Mouse (Mus musculus) liver, embryonic 12.5 days (tissue): ENCODE data around the gene Lmbr1. TPM values are rescaled to one million over a fixed set of nuclear protein-coding genes. Genes with fewer than 3 reads are reported as not detected.
A peak's percentile ranks its signal among the peaks of the same experiment; 100 is the strongest.

Source experiments
- ATAC-seq: fragments of 200-750 bp; cut with Nextera tagmentation; 2 replicates; pipeline ENCODE4 v1.8.0; 2017; ENCODE audit warnings: moderate number of reproducible peaks, mild to moderate bottlenecking, moderate library complexity
- H3K27ac ChIP-seq: fragments of 300-500 bp; sonication (generic); 2 replicates; pipeline ENCODE4 v1.5.1; 2016; ENCODE audit warnings: mild to moderate bottlenecking
- H3K27me3 ChIP-seq: fragments of 300-500 bp; sonication (generic); replicated peaks from 2 replicates; pipeline ENCODE4 v1.6.1; 2016; ENCODE audit warnings: mild to moderate bottlenecking, moderate library complexity
- H3K36me3 ChIP-seq: fragments of 300-500 bp; sonication (generic); 2 replicates; pipeline ENCODE4 v1.6.1; 2016; ENCODE audit warnings: mild to moderate bottlenecking, moderate library complexity
- H3K4me1 ChIP-seq: fragments of 300-500 bp; sonication (generic); 2 replicates; pipeline ENCODE4 v1.6.1; 2016
- H3K4me2 ChIP-seq: fragments of 300-500 bp; sonication (generic); 2 replicates; pipeline ENCODE4 v1.6.1; 2016; ENCODE audit warnings: mild to moderate bottlenecking, moderate library complexity
- H3K4me3 ChIP-seq: fragments of 300-500 bp; sonication (generic); 2 replicates; pipeline ENCODE4 v1.5.1; 2016; ENCODE audit warnings: mild to moderate bottlenecking, moderate library complexity
- H3K9ac ChIP-seq: fragments of 300-500 bp; sonication (generic); 2 replicates; pipeline ENCODE4 v1.6.1; 2016; ENCODE audit warnings: mild to moderate bottlenecking, moderate library complexity
- H3K9me3 ChIP-seq: fragments of 300-500 bp; sonication (generic); replicated peaks from 2 replicates; pipeline ENCODE4 v1.6.1; 2016; ENCODE audit warnings: mild to moderate bottlenecking, moderate library complexity
- WGBS: fragments of 180-500 bp; shearing (Covaris S2); methylation state at CpG from one replicate; pipeline ENCODE4 v1.1.7; 2016; ENCODE audit not compliant: insufficient replicate concordance; 5-methylcytosine and 5-hydroxymethylcytosine counted together
- polyA plus RNA-seq: library from polyadenylated mRNA; unstranded; fragments of >200 nt; fragmentation: Nextera tagmentation; extraction: Ambion mirVana; gene quantifications from 2 replicates; pipeline ENCODE4 v1.2.1, GENCODE M21; 2016

The Lmbr1 gene
- polyA plus RNA-seq, 1 experiment from 2014 or later: 3.9 TPM

DNA sequence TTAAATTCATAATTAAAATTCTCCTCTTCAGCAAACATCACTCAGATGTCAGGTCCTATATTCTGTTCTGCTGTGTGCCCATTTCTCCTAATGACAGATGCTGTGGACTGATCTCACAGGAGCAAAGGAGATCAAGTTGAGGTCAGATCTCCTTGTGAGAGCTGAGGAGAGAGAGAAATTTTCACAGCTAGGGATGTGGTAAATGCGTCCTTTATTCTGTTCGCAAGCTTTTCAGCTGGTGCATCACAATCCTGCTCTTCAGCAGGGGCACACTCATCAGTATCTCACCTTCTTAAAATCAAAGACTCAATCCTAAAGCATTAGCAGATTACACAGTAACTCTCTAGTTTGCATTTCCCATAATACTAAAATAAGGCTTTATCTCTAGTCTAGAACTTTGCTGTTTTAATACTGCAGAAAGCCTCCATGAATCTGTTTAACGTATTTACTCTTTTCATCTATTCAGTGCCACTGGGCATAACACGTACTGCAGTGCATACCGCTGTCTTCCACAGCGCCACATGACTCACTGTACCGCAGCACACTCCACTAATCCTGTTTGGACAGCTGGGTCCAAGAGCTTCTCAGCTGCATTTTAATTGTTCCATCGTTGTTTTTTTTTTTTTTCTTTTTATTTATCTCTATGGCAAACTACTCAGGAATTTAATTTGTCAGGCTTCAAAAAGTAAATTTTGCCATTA, 127.2 kb downstream of the Lmbr1 start:
- H3K4me2 ChIP-seq: no peak overlapping the region
- no peaks in the 10 kb centered on the region for H3K9me3 ChIP-seq
- no peak for ATAC-seq
- H3K4me3 ChIP-seq: no peak overlapping the region
- H3K4me1 ChIP-seq: no peaks in the 10 kb centered on the region
- 77% methylated on average over 8 of the region's 8 CpGs for whole genome bisulfite sequencing
- no peak overlapping the region for H3K9ac ChIP-seq
- H3K36me3 ChIP-seq: no peaks in the 10 kb centered on the region
- no peaks in the 10 kb centered on the region for H3K27me3 ChIP-seq
- H3K27ac ChIP-seq: no peak overlapping the region

DNA sequence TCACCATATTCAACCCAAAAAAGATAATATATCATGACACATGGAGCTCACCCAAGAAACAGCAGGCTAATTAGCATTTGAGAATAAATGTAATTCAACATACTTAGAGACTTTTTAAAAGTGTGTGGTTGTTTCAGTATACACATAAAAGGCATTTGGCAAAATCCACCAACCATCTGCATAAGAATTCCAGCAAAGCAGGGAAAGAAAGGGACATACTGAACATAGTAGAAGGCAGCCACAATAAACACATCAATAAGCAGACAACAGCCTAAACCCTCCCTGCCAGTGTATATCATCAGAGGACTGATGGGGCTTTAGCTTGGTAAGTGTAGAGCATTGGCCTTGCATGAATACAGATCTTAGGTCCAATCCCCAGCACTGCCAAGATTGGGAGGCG, 133.4 kb downstream of the Lmbr1 start:
- Histone ChIP-seq H3K9ac (no peak overlapping the region), H3K4me3 (no peak overlapping the region), H3K9me3 (no peaks in the 10 kb centered on the region), H3K27me3 (no peaks in the 10 kb centered on the region), H3K4me2 (no peak overlapping the region), H3K36me3 (no peaks in the 10 kb centered on the region), H3K27ac (no peak overlapping the region), H3K4me1 (no peaks in the 10 kb centered on the region)
- no CpG with 5 or more reads among the region's 1 CpGs for WGBS
- ATAC-seq: no peak

DNA sequence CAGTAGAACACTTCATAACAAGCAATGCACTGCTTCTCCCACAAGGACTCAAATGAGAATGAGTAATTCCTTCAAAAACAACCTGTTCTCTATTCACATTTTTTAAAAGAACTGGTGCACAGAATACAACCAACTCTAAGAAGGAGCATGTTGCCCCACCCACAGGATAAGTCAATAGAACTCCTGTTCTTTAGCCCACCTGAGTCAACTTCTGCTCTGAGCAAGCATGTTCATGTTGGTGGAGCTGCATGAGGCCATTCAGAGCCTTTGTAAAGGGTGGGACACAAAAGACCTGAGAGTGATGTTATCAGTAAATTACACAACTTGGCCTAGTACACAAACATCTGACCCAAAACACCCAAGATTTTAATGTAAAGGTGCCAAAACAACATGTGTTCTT, 139.8 kb downstream of the Lmbr1 start:
- H3K4me1 ChIP-seq: no peaks in the 10 kb centered on the region
- H3K27me3 ChIP-seq: no peaks in the 10 kb centered on the region
- no peak overlapping the region for H3K27ac ChIP-seq
- ATAC-seq: no peak
- H3K36me3 ChIP-seq: no peaks in the 10 kb centered on the region
- no peak overlapping the region for H3K9ac ChIP-seq
- no peak overlapping the region for H3K4me2 ChIP-seq
- no peaks in the 10 kb centered on the region for H3K9me3 ChIP-seq
- H3K4me3 ChIP-seq: no peak overlapping the region

DNA sequence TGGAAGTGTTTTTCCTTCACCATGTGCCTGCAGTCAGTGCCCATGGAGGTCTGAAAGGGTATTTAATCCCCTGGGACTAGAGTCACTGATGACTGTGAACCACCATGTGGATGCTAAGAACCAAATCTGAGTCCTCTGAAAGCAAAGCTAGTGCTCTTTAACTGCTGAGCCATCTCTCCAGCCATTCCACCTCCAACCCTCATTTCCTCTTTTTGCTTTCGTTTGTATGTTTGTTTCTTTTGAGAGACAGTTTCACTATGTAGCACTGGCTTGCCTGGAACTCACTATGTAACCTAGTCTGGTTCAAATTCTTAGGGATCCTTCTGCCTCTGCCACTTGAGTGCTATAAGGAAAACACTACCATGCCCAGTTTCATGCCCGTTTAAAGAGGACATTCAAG, 147.7 kb downstream of the Lmbr1 start:
- no peak overlapping the region for H3K4me2 ChIP-seq
- 57% methylated on average over 2 of the region's 2 CpGs for WGBS
- no peaks in the 10 kb centered on the region for H3K4me1 ChIP-seq
- no peak overlapping the region for H3K4me3 ChIP-seq
- no peak overlapping the region for H3K27ac ChIP-seq
- H3K9me3 ChIP-seq: no peaks in the 10 kb centered on the region
- ATAC-seq: no peak
- H3K27me3 ChIP-seq: no peaks in the 10 kb centered on the region
- no peak overlapping the region for H3K9ac ChIP-seq
- no peaks in the 10 kb centered on the region for H3K36me3 ChIP-seq

DNA sequence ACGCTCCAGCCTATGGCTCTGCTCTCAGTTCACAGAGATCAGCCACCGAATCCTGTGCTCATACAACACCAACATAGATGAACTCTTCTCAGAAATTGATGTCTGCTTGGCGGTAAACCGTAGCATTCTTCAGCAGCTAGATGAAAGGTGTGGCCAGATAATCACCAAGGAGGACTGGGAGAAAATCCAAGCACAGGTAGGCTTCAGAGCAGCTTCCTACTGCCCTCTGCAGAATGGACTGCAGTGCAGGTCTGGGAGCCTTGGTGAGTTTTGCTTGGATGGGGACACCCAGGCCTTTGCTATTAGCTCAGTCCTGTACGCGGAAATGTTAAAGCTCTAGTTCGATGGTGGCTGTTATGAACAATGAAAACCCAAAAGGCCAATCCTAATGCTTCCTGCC, 154.1 kb downstream of the Lmbr1 start:
- Histone ChIP-seq H3K27me3 (no peaks in the 10 kb centered on the region), H3K4me2 (no peak overlapping the region), H3K27ac (no peak overlapping the region), H3K36me3 (no peaks in the 10 kb centered on the region), H3K9me3 (no peaks in the 10 kb centered on the region), H3K4me3 (no peak overlapping the region), H3K4me1 (no peaks in the 10 kb centered on the region), H3K9ac (no peak overlapping the region)
- ATAC-seq: no peak
- 80% methylated on average over 7 of the region's 7 CpGs for WGBS

DNA sequence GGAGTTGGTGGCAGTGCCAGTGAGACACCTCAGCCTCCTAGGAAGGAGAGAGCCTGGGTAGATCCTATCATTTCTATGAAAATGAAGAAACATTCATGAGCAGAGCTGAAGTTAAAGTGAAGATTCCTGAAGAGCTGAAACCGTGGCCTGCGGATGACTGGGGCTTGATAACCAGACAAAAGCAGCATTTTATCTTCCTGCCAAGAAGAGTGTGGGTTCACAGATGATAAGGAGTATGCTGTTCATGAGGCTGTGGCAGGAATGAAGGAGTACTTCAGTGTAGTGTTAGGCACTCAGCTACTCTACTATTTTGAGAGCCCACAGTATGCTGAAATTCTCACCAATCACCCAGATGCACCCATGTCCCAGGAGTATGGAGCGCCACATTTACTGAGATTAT, 160.2 kb downstream of the Lmbr1 start:
- H3K4me1 ChIP-seq: peaks cover 24% of the 10 kb centered on the region
- WGBS: 31% methylated on average over 3 of the region's 3 CpGs
- no peak overlapping the region for H3K4me3 ChIP-seq
- peak overlapping the region; percentile 33 for H3K4me2 ChIP-seq
- H3K9me3 ChIP-seq: no peaks in the 10 kb centered on the region
- peak overlapping the region; percentile 51; the same call in 1 of the 2 replicates for H3K27ac ChIP-seq
- peak; percentile 94 for ATAC-seq
- no peaks in the 10 kb centered on the region for H3K36me3 ChIP-seq
- H3K9ac ChIP-seq: no peak overlapping the region
- no peaks in the 10 kb centered on the region for H3K27me3 ChIP-seq

DNA sequence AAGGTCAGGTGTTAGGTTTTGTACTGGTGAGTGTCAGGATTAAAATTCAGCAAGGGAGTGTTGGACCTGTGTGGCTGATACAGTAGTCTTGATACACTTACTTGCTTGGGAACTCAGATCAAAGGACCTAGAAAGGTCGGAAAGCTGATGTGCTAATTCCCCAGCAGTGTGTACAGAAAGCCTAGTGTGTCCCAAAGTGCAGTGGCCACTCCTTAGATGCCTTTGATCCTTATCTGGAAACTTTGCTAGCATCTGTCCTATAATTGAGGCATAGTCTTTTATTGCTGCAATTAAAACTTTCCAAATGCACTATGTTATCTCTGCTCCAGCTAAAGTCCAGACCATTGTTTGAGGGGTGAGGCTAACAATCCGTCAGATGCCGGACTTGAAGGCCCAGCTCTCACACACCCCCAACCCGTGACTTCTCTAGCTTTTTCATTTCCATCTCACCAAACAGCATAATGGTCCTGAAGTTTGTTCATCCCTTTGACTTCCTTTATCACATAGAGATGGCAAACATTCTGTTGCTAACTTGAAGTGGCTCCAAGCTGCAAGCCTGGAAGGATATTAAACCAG, 166.1 kb downstream of the Lmbr1 start:
- Histone ChIP-seq H3K27ac (no peak overlapping the region), H3K9me3 (no peaks in the 10 kb centered on the region), H3K4me1 (0 out of 2 replicates have a peak, but pooled peaks cover 7% of the 10 kb centered on the region), H3K36me3 (no peaks in the 10 kb centered on the region), H3K9ac (no peak overlapping the region), H3K27me3 (no peaks in the 10 kb centered on the region), H3K4me2 (no peak overlapping the region), H3K4me3 (no peak overlapping the region)
- no peak for ATAC-seq
- 50% methylated on average over 4 of the region's 4 CpGs for WGBS

DNA sequence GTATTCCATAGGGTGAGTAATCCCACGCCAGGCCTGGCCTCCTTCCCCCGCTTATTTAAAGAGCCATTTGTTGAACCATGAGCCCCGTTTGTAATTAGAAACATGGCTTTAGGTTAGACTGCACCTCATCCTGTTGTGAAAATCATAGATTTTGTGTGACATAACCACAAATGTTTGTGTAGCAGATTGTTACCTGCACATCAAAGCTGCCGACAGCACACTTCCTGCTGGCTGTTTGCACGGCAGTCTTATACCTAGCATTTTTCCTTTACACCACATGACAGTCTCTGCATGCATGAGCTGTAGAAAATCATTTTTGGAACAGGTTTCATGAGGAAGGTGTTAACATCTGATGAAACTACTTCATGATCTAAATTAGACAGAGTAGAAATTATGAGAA, 172.5 kb downstream of the Lmbr1 start:
- Histone ChIP-seq H3K4me1 (no peaks in the 10 kb centered on the region), H3K27me3 (no peaks in the 10 kb centered on the region), H3K9me3 (no peaks in the 10 kb centered on the region), H3K27ac (no peak overlapping the region), H3K36me3 (no peaks in the 10 kb centered on the region), H3K4me3 (no peak overlapping the region), H3K4me2 (no peak overlapping the region), H3K9ac (no peak overlapping the region)
- ATAC-seq: no peak
- 65% methylated on average over 5 of the region's 5 CpGs for WGBS

DNA sequence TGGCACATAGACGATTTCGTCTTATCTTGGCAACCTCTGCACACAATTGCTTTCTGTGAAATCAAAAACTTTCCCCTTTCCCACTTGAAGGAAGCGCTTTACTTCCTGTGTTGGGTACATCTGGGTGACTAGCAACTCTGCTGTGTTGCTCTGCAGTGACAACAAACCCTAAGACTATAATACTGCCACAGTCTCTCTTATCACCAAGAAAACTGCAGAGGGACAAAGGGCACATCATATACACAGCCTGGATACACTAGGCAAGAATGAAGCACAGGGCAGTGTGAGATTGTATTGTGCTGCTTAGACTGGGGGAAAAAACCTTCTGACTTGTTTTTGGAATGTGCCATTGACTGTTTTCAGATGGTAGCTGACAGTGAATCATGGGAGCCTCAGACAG, 178.3 kb downstream of the Lmbr1 start:
- no peak for ATAC-seq
- no peak overlapping the region for H3K4me2 ChIP-seq
- 39% methylated on average over 3 of the region's 3 CpGs for WGBS

DNA sequence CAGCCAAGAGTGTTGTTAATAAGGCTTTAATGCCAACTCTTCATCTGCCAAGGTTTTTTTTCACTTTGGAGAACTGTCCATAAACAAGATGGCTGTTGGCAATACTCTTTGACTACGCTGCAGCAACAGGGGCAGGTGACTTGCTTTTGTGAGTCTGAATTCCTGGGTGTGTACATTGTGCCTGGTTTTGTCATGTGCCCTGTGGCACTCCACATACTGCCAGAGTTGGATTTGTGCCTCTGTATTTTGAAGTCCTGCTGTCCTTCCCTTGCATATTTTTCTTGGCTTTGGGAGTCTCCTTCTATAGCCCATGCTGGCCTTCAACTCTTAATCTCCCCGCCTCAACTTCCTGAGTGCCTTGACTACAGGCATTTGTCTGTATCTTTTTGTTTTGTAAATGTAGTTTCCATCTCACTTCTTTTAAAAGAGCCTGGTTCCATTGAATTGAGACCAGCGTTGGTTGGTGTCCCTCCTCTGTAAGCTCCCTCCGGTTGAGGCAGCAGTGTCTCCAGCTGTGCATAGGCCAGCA, 179.2 kb downstream of the Lmbr1 start:
- Histone ChIP-seq H3K4me2 (no peak overlapping the region), H3K9ac (no peak overlapping the region), H3K27ac (no peak overlapping the region), H3K27me3 (peaks cover 36% of the 10 kb centered on the region), H3K36me3 (no peaks in the 10 kb centered on the region), H3K4me3 (no peak overlapping the region), H3K4me1 (peaks cover 14% of the 10 kb centered on the region), H3K9me3 (no peaks in the 10 kb centered on the region)
- ATAC-seq: no peak
- 63% methylated on average over 4 of the region's 4 CpGs for whole genome bisulfite sequencing

More for the DNA sequence above, 178.3 kb downstream of the Lmbr1 start:
- Histone ChIP-seq H3K36me3 (no peaks in the 10 kb centered on the region), H3K27me3 (peaks cover 30% of the 10 kb centered on the region), H3K9me3 (no peaks in the 10 kb centered on the region), H3K9ac (no peak overlapping the region), H3K4me3 (no peak overlapping the region), H3K27ac (no peak overlapping the region), H3K4me1 (peaks cover 14% of the 10 kb centered on the region)

DNA sequence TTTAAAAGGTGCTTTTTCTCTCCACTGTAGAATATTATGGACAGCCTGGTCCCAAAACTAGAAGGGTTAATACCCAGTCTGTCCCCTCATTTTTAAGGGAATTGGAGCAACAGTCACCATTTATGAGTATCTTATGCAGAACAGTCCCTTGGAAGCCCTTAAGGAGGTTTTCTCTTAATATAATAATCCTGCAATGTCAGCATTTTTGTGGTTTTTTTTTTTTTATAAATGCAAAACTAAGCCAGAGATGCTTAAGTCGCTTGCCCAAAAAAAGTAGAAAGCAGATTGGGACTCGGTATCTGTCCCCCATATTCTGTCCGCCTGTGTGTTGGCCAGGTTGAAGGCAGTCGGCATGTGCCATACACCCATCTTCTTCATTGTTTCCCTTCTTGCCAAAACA, 181.0 kb downstream of the Lmbr1 start:
- ATAC-seq: no peak
- H3K9me3 ChIP-seq: no peaks in the 10 kb centered on the region
- H3K4me3 ChIP-seq: no peak overlapping the region
- H3K27ac ChIP-seq: no peak overlapping the region
- H3K4me1 ChIP-seq: peaks cover 14% of the 10 kb centered on the region
- H3K9ac ChIP-seq: no peak overlapping the region
- H3K4me2 ChIP-seq: no peak overlapping the region
- H3K27me3 ChIP-seq: peaks cover 36% of the 10 kb centered on the region
- no peaks in the 10 kb centered on the region for H3K36me3 ChIP-seq
- 62% methylated on average over 4 of the region's 4 CpGs for WGBS

DNA sequence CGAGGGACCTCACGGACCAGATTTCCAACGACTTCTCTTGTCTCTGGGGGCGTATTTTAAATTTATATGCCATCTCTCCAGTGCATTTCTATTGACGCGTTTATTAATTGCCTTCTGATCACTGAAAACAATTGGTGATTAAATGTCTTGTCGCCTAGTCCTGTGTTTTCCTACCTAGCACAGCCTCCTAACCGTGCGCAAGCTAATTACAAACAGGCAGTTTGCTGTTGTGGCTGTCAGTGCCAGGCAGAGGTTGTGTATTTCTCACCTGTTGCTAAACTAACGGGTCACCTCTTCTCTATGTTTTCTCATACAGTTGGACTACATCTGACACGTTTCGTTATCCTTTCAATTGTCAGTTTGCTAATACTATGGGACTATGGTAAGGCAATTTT, 181.9 kb downstream of the Lmbr1 start:
- no peak overlapping the region for H3K27ac ChIP-seq
- ATAC-seq: no peak
- peak overlapping the region; percentile 83 for H3K4me2 ChIP-seq
- H3K4me1 ChIP-seq: peaks cover 14% of the 10 kb centered on the region
- H3K9me3 ChIP-seq: no peaks in the 10 kb centered on the region
- H3K4me3 ChIP-seq: peak overlapping the region; percentile 57
- peaks cover 36% of the 10 kb centered on the region for H3K27me3 ChIP-seq
- no peak overlapping the region for H3K9ac ChIP-seq
- 12% methylated on average over 12 of the region's 12 CpGs for WGBS
- no peaks in the 10 kb centered on the region for H3K36me3 ChIP-seq
